Mouse (Mus musculus) bone marrow, adult 2 months (tissue): ENCODE data around the gene Tead3.

ENCODE experiments used
- CTCF ChIP-seq: fragments of 200-500 bp; IDR thresholded peaks from 2 replicates; pipeline ENCODE4 v1.5.1; 2011; ENCODE audit warnings: low read length, control low read depth; ENCODE audit not compliant: control insufficient read depth, insufficient read depth
- POLR2A ChIP-seq: fragments of 200-500 bp; IDR thresholded peaks from 2 replicates; pipeline ENCODE4 v1.6.1; 2011; ENCODE audit warnings: low read depth, mild to moderate bottlenecking, control low read depth, low read length, borderline replicate concordance; ENCODE audit not compliant: control insufficient read depth

- TF ChIP-seq POLR2A (no peak), CTCF (no peak)
These were observed 3.3 kb downstream of the Tead3 start for GRCm38 (mm10) chr17:28347327-28347726.
